Mouse (Mus musculus) MEL-GATA-1-ER (cell line): ENCODE data around the gene Rad23a.

Experiments used
- DNase-seq: peaks from one replicate; pipeline ENCODE4 v3.0.0-alpha.2; 2012; ENCODE audit warnings: low read depth; ENCODE audit errors: extremely low read depth

Gene Rad23a

GRCm38 (mm10) chr8:84814240-84814554 lies 26.3 kb downstream of the Rad23a start:
- DNase-seq = no peak

- no peak for DNase-seq
Observed at GRCm38 (mm10) chr8:84813830-84814229, 26.6 kb downstream of the Rad23a start.

GRCm38 (mm10) chr8:84813059-84813458 lies 27.4 kb downstream of the Rad23a start:
- peak; percentile 58 for DNase-seq

- no peak for DNase-seq
Observed at GRCm38 (mm10) chr8:84811303-84811702, 29.2 kb downstream of the Rad23a start.

- no peak for DNase-seq
Observed at GRCm38 (mm10) chr8:84810896-84811295, 29.6 kb downstream of the Rad23a start.

GRCm38 (mm10) chr8:84809941-84810280 lies 30.6 kb downstream of the Rad23a start:
- no peak for DNase-seq

GRCm38 (mm10) chr8:84809109-84809940 lies 31.1 kb downstream of the Rad23a start:
- DNase-seq = no peak

GRCm38 (mm10) chr8:84806031-84806430 lies 34.4 kb downstream of the Rad23a start:
- no peak for DNase-seq

- DNase-seq = no peak
Observed at GRCm38 (mm10) chr8:84799999-84800831, 40.2 kb downstream of the Rad23a start, which contains the start of gene Nfix. TSS of gene Nfix (minus strand) at chr8:84800344.

- peak; percentile 29 for DNase-seq
Observed at GRCm38 (mm10) chr8:84799136-84799931, 41.1 kb downstream of the Rad23a start.

GRCm38 (mm10) chr8:84798446-84799135 lies 41.9 kb downstream of the Rad23a start:
- DNase-seq = no peak

- DNase-seq = no peak
Observed at GRCm38 (mm10) chr8:84797971-84798370, 42.5 kb downstream of the Rad23a start.

GRCm38 (mm10) chr8:84797256-84797797 lies 43.1 kb downstream of the Rad23a start:
- no peak for DNase-seq

GRCm38 (mm10) chr8:84794486-84794885 lies 46.0 kb downstream of the Rad23a start:
- no peak for DNase-seq

GRCm38 (mm10) chr8:84793791-84794485 lies 46.5 kb downstream of the Rad23a start:
- no peak for DNase-seq

- DNase-seq = no peak
Observed at GRCm38 (mm10) chr8:84793134-84793533, 47.3 kb downstream of the Rad23a start.

- DNase-seq = no peak
Observed at GRCm38 (mm10) chr8:84792429-84792947, 48.0 kb downstream of the Rad23a start.

- DNase-seq = no peak
Observed at GRCm38 (mm10) chr8:84790537-84790936, 49.9 kb downstream of the Rad23a start.

- no peak for DNase-seq
Observed at GRCm38 (mm10) chr8:84789855-84790486, 50.5 kb downstream of the Rad23a start.

GRCm38 (mm10) chr8:84789345-84789744 lies 51.1 kb downstream of the Rad23a start:
- DNase-seq = no peak
